Mouse (Mus musculus): ENCODE results near the gene Nfkbid.
"Not testable (repeated sequence)": the region's sequence is repeated elsewhere in the genome, so short reads cannot be mapped to it uniquely, and the experiment has no call there.

Nfkbid gene

GRCm38 (mm10) chr7:30474999-30475398 is 53.5 kb downstream of the Nfkbid start:
- DNase-seq, result no peak

GRCm38 (mm10) chr7:30476136-30476535 is 54.6 kb downstream of the Nfkbid start:
- DNase-seq, result not testable (repeated sequence)

- no peak for DNase-seq
Measured at GRCm38 (mm10) chr7:30477415-30478381, 56.2 kb downstream of the Nfkbid start.

All from cerebellum, adult 9-10 months (tissue).